Mouse (Mus musculus) forebrain, embryonic 16.5 days (tissue): Measurements from ENCODE around the gene Dcaf10. TPM values are rescaled to one million over a fixed set of nuclear protein-coding genes. Genes with fewer than 3 reads are reported as not detected.

Experiments
- ATAC-seq: fragments of 200-750 bp; cut with Nextera tagmentation; 2 replicates; pipeline ENCODE4 v1.8.0; 2017; ENCODE audit warnings: mild to moderate bottlenecking, moderate library complexity
- H3K27ac ChIP-seq: fragments of 300-500 bp; sonication (generic); 2 replicates; pipeline ENCODE4 v1.5.1; 2014; ENCODE audit warnings: low read length, control low read depth
- H3K27me3 ChIP-seq: fragments of 300-500 bp; sonication (generic); replicated peaks from 2 replicates; pipeline ENCODE4 v1.6.1; 2014; ENCODE audit warnings: low read length; ENCODE audit not compliant: control insufficient read depth, insufficient read depth
- H3K36me3 ChIP-seq: fragments of 300-500 bp; sonication (generic); 2 replicates; pipeline ENCODE4 v1.6.1; 2014; ENCODE audit not compliant: control insufficient read depth, insufficient read depth
- H3K4me1 ChIP-seq: fragments of 300-500 bp; sonication (generic); replicated peaks from 2 replicates; pipeline ENCODE4 v1.6.1; 2014; ENCODE audit warnings: low read length; ENCODE audit not compliant: control insufficient read depth, insufficient read depth
- H3K4me2 ChIP-seq: fragments of 300-500 bp; sonication (generic); 2 replicates; pipeline ENCODE4 v1.6.1; 2014; ENCODE audit warnings: mild to moderate bottlenecking, low read length, control low read depth
- H3K4me3 ChIP-seq: fragments of 300-500 bp; sonication (generic); replicated peaks from 2 replicates; pipeline ENCODE4 v1.5.1; 2014; ENCODE audit warnings: mild to moderate bottlenecking, low read length, control low read depth
- H3K9ac ChIP-seq: fragments of 300-500 bp; sonication (generic); replicated peaks from 2 replicates; pipeline ENCODE4 v1.6.1; 2014; ENCODE audit warnings: low read depth, low read length, control low read depth
- H3K9me3 ChIP-seq: fragments of 300-500 bp; sonication (generic); 2 replicates; pipeline ENCODE4 v1.6.1; 2016; ENCODE audit warnings: low read length; ENCODE audit not compliant: control insufficient read depth
- WGBS: fragments of 180-500 bp; shearing (Covaris S2); extraction: QIAGEN DNeasy Blood & Tissue Kit; methylation state at CpG from one replicate; pipeline ENCODE4 v1.1.7; 2014; 5-methylcytosine and 5-hydroxymethylcytosine counted together
- polyA plus RNA-seq: library from polyadenylated mRNA; unstranded; fragments of >200 nt; fragmentation: Nextera tagmentation; extraction: Ambion mirVana; gene quantifications from 2 replicates; pipeline ENCODE4 v1.2.1, GENCODE M21; 2015

The Dcaf10 gene
- 7.1 and 8.1 TPM in 2 replicates for polyA plus RNA-seq

GRCm38 (mm10) chr4:45341669-45342249 lies at the start of gene Dcaf10:
TSS of gene Dcaf10 (plus strand) at chr4:45342101.
- Histone ChIP-seq H3K4me3 (peak within 1 kb of the TSS; percentile 96), H3K9ac (peak within 1 kb of the TSS; percentile 93), H3K27ac (peak within 1 kb of the TSS; percentile 86), H3K4me2 (peak within 1 kb of the TSS; percentile 92), H3K9me3 (no peaks in the 10 kb centered on the region), H3K4me1 (peaks cover 23% of the 10 kb centered on the region), H3K36me3 (no peaks in the 10 kb centered on the region), H3K27me3 (no peaks in the 10 kb centered on the region)
- under 1% methylated on average over 39 of the region's 42 CpGs for WGBS
- ATAC-seq, result peak; percentile 93

GRCm38 (mm10) chr4:45296662-45297564 lies 45.0 kb upstream of the Dcaf10 start, which contains the start of gene Trmt10b:
TSS of gene Trmt10b (plus strand) at chr4:45297127.
- peaks cover 7% of the 10 kb centered on the region for H3K36me3 ChIP-seq
- no peaks in the 10 kb centered on the region for H3K9me3 ChIP-seq
- no peak within 1 kb of the TSS for H3K27ac ChIP-seq
- peaks cover 8% of the 10 kb centered on the region for H3K4me1 ChIP-seq
- peak; percentile 96 for ATAC-seq
- 21% methylated on average over 27 of the region's 27 CpGs for WGBS
- peak within 1 kb of the TSS; percentile 63 for H3K9ac ChIP-seq
- H3K4me2 ChIP-seq, result peak within 1 kb of the TSS; percentile 72
- peak within 1 kb of the TSS; percentile 59 for H3K4me3 ChIP-seq
- no peaks in the 10 kb centered on the region for H3K27me3 ChIP-seq

- no peaks in the 10 kb centered on the region for H3K4me1 ChIP-seq
- no peak overlapping the region for H3K4me2 ChIP-seq
- no peak overlapping the region for H3K4me3 ChIP-seq
- H3K27ac ChIP-seq, result no peak overlapping the region
- H3K9me3 ChIP-seq, result no peaks in the 10 kb centered on the region
- H3K36me3 ChIP-seq, result peaks cover 46% of the 10 kb centered on the region
- WGBS, result 98% methylated on average over 14 of the region's 14 CpGs
- no peak overlapping the region for H3K9ac ChIP-seq
- H3K27me3 ChIP-seq, result no peaks in the 10 kb centered on the region
- ATAC-seq, result no peak
These were observed 36.4 kb upstream of the Dcaf10 start for GRCm38 (mm10) chr4:45305536-45305935.

GRCm38 (mm10) chr4:45308046-45308445 lies 33.9 kb upstream of the Dcaf10 start:
- peaks cover 34% of the 10 kb centered on the region for H3K36me3 ChIP-seq
- 27% methylated on average over 11 of the region's 11 CpGs for WGBS
- H3K9me3 ChIP-seq, result no peaks in the 10 kb centered on the region
- no peaks in the 10 kb centered on the region for H3K4me1 ChIP-seq
- ATAC-seq, result no peak
- no peak overlapping the region for H3K27ac ChIP-seq
- no peak overlapping the region for H3K9ac ChIP-seq
- H3K27me3 ChIP-seq, result no peaks in the 10 kb centered on the region
- no peak overlapping the region for H3K4me3 ChIP-seq
- no peak overlapping the region for H3K4me2 ChIP-seq

DNA sequence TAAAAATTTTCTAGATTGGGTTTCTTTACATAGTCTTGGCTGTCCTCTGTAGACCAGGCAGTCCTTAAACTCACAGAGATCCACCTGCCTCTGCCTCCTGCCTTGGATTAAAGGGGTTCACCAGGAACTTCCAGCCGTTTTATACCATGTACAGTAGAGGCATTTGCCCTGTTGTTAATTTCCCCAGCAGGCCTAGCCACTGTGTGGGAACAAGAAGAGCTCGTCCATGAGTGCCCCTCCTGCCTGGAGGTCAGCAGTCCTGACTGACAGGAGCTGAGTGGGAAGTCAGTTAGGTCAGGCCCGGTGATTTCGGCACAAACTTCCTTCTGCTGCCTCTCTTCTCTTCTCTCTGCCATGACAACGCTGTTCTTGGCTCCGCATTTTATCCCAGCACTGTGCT lies 33.3 kb upstream of the Dcaf10 start:
- Histone ChIP-seq H3K4me2 (no peak overlapping the region), H3K4me1 (no peaks in the 10 kb centered on the region), H3K27ac (no peak overlapping the region), H3K4me3 (no peak overlapping the region), H3K36me3 (peaks cover 34% of the 10 kb centered on the region), H3K9me3 (no peaks in the 10 kb centered on the region), H3K9ac (no peak overlapping the region), H3K27me3 (no peaks in the 10 kb centered on the region)
- 91% methylated on average over 6 of the region's 6 CpGs for WGBS
- no peak for ATAC-seq

GRCm38 (mm10) chr4:45311056-45311455 lies 30.8 kb upstream of the Dcaf10 start:
- H3K9me3 ChIP-seq, result no peaks in the 10 kb centered on the region
- H3K4me2 ChIP-seq, result no peak overlapping the region
- H3K4me1 ChIP-seq, result no peaks in the 10 kb centered on the region
- no peak overlapping the region for H3K27ac ChIP-seq
- no peak overlapping the region for H3K9ac ChIP-seq
- no peak for ATAC-seq
- H3K4me3 ChIP-seq, result no peak overlapping the region
- no peaks in the 10 kb centered on the region for H3K27me3 ChIP-seq
- 100% methylated on average over 2 of the region's 2 CpGs for WGBS
- peaks cover 25% of the 10 kb centered on the region for H3K36me3 ChIP-seq

GRCm38 (mm10) chr4:45320159-45320816 lies 21.6 kb upstream of the Dcaf10 start:
- peak overlapping the region; percentile 92 for H3K9ac ChIP-seq
- H3K4me3 ChIP-seq, result peak overlapping the region; percentile 88
- peak; percentile 92 for ATAC-seq
- no peaks in the 10 kb centered on the region for H3K9me3 ChIP-seq
- peaks cover 10% of the 10 kb centered on the region for H3K27me3 ChIP-seq
- peak overlapping the region; percentile 67 for H3K27ac ChIP-seq
- under 1% methylated on average over 56 of the region's 56 CpGs for WGBS
- peaks cover 18% of the 10 kb centered on the region for H3K4me1 ChIP-seq
- H3K36me3 ChIP-seq, result peaks cover 7% of the 10 kb centered on the region; the same call in 1 of the 2 replicates
- H3K4me2 ChIP-seq, result peak overlapping the region; percentile 80

GRCm38 (mm10) chr4:45331139-45331538 lies 10.8 kb upstream of the Dcaf10 start:
- H3K9me3 ChIP-seq, result no peaks in the 10 kb centered on the region
- H3K4me2 ChIP-seq, result no peak overlapping the region
- no peaks in the 10 kb centered on the region for H3K4me1 ChIP-seq
- no peak overlapping the region for H3K9ac ChIP-seq
- H3K27me3 ChIP-seq, result no peaks in the 10 kb centered on the region
- 66% methylated on average over 7 of the region's 7 CpGs for WGBS
- no peak for ATAC-seq
- no peaks in the 10 kb centered on the region for H3K36me3 ChIP-seq
- no peak overlapping the region for H3K27ac ChIP-seq
- no peak overlapping the region for H3K4me3 ChIP-seq

DNA sequence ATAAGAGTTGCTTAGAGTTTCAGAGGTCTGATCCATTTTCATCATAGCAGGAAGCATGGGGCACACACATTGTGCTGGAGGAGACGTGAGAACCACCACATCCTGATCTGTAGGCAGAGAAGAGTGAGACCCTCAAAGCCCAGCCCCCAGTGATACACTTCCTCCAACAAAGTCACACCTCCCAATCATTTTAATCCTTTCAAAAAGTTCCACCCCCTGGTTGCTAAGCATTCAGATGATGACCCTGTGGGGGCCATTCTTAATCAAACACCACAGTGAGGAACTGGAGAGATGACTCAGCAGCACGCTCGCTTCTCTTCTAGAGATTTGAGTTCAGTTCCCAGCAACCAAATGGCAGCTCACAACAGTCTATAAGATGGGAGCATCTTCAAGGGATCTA lies 9.4 kb upstream of the Dcaf10 start:
- Histone ChIP-seq H3K9ac (no peak overlapping the region), H3K36me3 (no peaks in the 10 kb centered on the region), H3K9me3 (no peaks in the 10 kb centered on the region), H3K27ac (no peak overlapping the region), H3K27me3 (no peaks in the 10 kb centered on the region), H3K4me1 (no peaks in the 10 kb centered on the region), H3K4me3 (no peak overlapping the region), H3K4me2 (no peak overlapping the region)
- ATAC-seq, result no peak
- 78% methylated on average over 3 of the region's 3 CpGs for WGBS
